Mouse (Mus musculus): Measurements from ENCODE around the gene Tubgcp2.

Gene Tubgcp2

GRCm38 (mm10) chr7:140036281-140037170 lies at the start of gene Tubgcp2, which contains the start of gene Zfp511:
TSS of gene Tubgcp2 (minus strand) at chr7:140036669.
TSS of gene Zfp511 (plus strand) at chr7:140036391.
- DNase-seq: peak; percentile 95

- DNase-seq: peak; percentile 85
Measured at GRCm38 (mm10) chr7:140082242-140082678, 45.8 kb upstream of the Tubgcp2 start, which contains the start of gene Caly. TSS of gene Caly (minus strand) at chr7:140082548.

DNA sequence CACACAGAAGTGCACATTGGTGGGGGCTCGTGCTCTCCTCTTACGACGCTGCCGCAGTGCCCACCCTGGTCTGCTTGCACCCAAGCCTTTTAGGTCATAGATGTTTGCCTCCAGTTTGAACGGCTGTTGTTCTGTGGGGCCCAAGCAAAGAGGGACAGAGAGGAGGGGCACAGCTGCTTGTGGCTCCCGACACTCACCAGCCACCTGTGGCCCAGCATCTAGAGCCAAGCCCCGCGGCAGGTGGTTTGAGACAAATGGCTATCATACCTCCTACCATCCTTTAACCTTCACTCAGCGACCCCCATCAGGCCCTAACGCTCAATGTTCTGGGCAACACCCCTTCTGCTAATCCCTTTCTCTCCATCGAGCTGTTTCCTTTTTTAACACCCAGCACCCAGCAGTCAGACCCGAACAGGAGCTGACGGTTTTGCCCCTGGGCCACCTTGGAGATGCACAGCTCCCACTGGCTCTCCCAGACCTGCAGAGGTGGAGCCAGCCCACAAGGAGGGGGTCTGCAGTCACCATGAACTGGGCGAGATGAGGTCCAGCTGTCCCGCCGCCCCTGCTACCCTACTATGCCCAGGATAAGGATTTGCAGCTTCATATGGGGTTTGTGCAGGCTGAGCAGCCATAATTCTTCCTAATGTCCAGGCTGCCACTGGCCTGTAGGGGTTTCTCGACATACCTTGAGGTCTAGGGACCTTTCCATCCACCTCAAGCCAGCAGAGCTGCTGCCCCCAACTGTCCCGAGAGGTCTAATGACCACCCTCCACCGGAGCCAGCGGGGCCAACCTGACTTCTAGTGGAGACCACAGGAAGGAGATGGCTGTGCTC lies 45.2 kb upstream of the Tubgcp2 start:
- peak; percentile 71 for DNase-seq

- DNase-seq: peak; percentile 94
Measured at GRCm38 (mm10) chr7:140080503-140081156, 44.2 kb upstream of the Tubgcp2 start.

DNA sequence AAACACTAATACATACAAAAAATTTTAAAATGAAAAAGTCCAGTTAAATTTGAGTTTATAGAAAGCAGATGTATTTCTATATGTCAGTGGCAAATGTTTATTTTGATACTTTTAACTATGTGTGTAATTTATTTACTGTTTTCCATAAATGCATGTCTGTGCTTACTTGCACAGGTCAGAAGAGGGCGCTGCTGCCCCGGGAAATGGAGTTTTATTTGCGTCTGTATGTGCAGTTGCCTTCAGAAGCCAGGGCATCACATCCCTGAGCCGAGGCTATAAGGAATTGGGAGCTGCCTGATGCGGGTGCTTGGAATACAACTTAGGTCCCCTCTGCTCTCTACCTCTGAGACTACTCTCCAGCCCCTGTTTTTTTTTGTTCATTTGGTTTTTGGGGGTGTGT lies 42.2 kb upstream of the Tubgcp2 start:
- DNase-seq: peak; percentile 80

GRCm38 (mm10) chr7:140077698-140078097 lies 41.2 kb upstream of the Tubgcp2 start:
- no peak for DNase-seq

DNA sequence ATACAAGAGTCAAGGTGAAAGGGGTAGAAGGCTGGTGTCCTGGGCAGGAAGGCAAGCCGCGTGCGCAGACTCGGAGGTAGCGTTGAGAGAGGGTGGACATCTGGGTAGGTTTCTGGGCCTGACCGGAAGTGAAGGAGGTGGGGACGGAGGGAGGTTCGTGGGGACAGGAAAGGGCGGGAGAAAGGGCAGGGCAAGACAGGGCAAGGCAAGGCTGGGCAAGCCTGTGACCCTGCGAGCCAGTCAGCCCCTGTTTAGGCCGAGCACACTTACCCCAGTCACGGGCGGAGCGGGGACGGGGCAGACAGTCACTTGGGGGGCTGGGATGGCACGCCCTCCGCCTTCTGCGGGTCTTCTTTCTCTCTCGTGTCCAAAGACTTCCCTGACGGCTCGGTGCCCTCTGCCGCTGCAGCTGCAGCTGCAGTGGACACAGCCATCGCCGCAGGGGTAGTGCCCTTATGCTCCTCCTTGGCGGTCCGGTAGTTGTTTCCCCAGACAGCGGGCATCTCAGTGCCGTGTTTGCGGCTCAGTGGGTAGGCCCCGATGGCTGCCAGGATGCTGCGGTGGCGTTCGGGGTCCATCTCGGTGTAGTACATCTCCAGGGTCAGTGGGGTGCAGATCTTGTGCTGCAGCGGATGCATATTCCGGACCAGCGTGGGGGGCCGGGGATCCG lies 33.7 kb upstream of the Tubgcp2 start:
- DNase-seq: no peak

- no peak for DNase-seq
Measured at GRCm38 (mm10) chr7:140067397-140067796, 30.9 kb upstream of the Tubgcp2 start.

GRCm38 (mm10) chr7:140063092-140063491 lies 26.6 kb upstream of the Tubgcp2 start:
- DNase-seq: peak; percentile 58

DNA sequence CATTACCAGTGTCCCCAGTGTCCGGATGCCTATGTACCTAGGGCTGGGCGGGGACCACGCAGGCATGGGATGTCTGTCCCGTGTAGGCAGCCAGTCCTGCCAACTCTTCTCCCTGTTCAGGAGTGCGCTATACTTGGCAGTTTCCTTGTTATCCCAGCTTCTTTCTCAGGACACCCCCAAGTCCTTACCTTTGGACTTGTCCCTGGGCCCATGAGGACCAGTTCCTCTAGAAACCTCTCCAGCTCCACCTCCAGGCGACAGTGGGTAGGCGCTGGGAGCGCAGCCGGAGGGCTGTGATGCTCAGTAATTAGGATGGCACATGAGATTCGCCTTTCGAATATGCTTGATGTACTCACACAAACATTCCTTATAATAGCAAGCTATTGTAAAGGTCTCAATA lies 25.8 kb upstream of the Tubgcp2 start:
- DNase-seq: no peak

DNA sequence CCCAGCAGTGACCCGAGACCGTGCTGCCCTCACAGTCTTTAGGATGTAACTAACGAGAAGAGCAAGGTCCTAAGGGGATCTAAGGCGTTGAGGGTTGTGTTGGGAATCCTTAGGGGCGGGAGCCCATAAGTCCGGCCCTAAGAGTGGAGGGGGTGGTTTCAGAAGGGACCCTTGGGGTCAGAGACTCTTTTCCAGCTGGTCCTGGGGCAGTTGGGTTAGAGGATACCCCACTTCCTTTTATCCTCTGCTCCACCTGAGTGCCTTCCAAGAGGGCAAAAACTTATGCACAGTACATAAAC lies 25.3 kb upstream of the Tubgcp2 start:
- no peak for DNase-seq

- no peak for DNase-seq
Measured at GRCm38 (mm10) chr7:140060936-140061831, 24.7 kb upstream of the Tubgcp2 start.

DNA sequence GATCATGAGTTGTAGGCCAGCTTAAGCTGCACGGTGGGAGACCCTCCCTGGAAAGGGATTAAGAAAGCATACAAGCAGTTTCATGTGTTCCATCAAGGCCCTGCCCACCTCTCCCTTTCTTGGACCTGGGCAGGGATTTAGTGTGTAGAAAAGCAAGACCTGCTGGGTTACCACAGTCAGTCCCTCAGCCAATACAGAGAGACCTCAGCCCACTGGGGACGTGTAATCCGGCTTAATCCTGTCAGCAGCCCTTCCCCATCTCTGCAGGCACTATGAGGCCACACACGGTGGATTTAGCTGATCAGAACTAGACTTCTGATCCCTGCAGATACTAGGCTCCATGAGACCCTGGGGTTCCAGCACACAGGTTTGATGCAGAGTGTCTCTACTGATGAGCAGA lies 23.1 kb upstream of the Tubgcp2 start:
- no peak for DNase-seq

DNA sequence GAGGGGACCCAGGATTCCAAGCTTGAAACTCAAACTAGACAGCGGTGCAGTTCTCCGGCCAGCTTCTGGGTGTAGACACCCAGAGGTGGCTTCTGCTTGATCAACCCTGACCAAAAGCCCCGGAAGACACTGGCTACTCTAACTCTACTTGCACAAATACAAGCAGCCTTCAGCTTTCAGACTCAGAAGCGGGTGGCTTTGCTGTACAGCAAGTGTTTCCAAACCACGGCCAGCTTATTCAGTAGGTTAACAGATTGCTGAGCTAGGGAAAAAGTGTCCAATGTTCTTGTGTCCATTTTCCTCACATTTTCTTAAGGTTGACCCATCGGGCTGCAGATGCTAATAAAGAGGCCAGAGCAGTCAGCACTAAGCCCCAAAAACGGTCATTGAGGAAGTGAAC lies 22.1 kb upstream of the Tubgcp2 start:
- no peak for DNase-seq

DNA sequence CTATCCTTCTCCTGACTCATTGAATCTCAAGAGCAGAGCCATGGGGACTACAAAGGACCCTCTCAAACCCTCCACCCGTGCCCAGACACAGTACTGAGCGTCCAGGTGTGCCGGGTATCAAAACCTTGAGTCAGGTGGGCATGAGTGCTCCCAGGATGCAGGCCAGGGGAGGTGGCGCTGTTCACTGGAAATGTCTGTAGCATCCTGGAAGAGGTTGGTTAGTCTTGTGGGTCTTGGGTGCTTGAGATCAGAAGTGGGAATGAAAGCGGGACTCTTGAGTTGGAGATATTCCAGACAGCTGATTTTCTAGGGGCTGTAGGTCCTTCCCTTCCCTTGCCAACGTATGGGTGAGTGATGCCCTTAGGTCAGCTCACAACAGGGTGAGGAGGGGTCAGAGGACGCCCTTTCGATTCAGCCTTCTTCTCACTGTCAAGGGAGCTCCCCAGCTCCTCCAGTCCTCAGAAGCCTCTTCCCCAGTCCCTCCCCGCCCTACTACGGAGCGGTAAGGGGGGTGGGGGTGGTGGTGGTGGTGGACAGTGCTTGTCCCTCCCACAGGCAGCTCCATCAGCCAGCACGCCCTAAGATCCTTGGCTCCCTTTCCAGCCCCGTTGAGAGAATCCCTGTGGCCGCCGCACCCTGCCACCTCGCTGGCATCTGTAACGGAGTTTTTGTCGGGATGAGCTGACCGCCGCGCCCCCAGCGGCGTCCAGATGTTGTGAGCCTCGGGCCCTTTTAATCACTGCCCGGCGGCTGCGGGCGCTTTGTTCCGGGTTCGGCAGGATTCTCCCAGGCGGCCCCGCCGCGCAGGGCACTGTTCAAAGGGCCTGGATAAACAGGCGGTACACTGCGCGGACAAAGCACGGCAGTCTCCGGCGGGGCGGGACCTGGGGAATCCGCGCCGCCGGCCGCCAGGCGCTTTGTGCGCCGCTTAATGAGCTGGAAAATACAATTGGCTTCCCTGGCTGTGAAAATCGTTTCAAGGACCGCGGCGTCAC lies 21.2 kb upstream of the Tubgcp2 start:
- DNase-seq: no peak

GRCm38 (mm10) chr7:140054124-140054523 lies 17.7 kb upstream of the Tubgcp2 start:
- DNase-seq: no peak

GRCm38 (mm10) chr7:140049115-140049689 lies 12.7 kb upstream of the Tubgcp2 start:
- no peak for DNase-seq

GRCm38 (mm10) chr7:140048361-140049114 lies 12.1 kb upstream of the Tubgcp2 start, which contains the start of gene Msx3:
TSS of gene Msx3 (minus strand) at chr7:140049089.
- no peak for DNase-seq

DNA sequence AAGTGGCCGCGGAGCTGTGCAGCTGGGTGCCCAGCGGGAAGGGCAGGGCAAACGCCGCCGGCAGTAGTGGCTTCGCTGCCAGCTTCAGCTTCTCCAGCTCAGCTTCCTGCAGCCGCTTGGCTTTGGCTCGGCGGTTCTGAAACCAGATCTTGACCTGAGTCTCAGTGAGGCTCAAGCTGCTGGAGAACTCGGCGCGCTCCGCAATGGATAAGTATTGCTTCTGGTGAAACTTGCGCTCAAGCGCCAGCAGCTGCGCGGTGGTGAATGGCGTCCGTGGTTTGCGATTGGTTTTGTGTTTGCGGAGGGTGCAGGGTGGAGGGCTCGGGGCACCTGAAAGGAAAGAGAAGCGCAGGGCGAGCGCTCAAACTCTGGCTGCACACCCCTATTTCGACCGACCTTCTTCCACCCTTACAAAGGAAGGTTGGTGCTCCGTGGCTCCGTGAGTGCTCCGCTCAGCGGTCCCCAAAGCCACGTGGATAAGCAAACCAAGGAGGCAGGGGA lies 11.4 kb upstream of the Tubgcp2 start:
- DNase-seq: no peak

Measured in cerebellum, adult 9-11 months (tissue).